Mouse (Mus musculus) hindbrain, postnatal 0 days (tissue): ENCODE data around the gene Tnfaip2. TPM values are rescaled to one million over a fixed set of nuclear protein-coding genes. Genes with fewer than 3 reads are reported as not detected.

ENCODE experiments used
- ATAC-seq: fragments of 200-750 bp; cut with Nextera tagmentation; 2 replicates; pipeline ENCODE4 v1.8.0; 2017; ENCODE audit warnings: mild to moderate bottlenecking, moderate TSS enrichment, moderate library complexity
- DNase-seq: peaks from one replicate; pipeline ENCODE4 v3.0.0-alpha.2; 2015; ENCODE audit warnings: low spot score
- H3K27ac ChIP-seq: fragments of 300-500 bp; sonication (generic); 2 replicates; pipeline ENCODE4 v1.5.1; 2014; ENCODE audit warnings: mild to moderate bottlenecking
- H3K27me3 ChIP-seq: fragments of 300-500 bp; sonication (generic); 2 replicates; pipeline ENCODE4 v1.6.1; 2014; ENCODE audit warnings: low read length, mixed read lengths; ENCODE audit not compliant: insufficient read depth
- H3K36me3 ChIP-seq: fragments of 300-500 bp; sonication (generic); 2 replicates; pipeline ENCODE4 v1.6.1; 2014; ENCODE audit warnings: low read length, mixed read lengths; ENCODE audit not compliant: insufficient read depth
- H3K4me1 ChIP-seq: fragments of 300-500 bp; sonication (generic); 2 replicates; pipeline ENCODE4 v1.6.1; 2014; ENCODE audit warnings: antibody characterized with exemption, low read length, mixed read lengths; ENCODE audit not compliant: insufficient read depth
- H3K4me2 ChIP-seq: fragments of 300-500 bp; sonication (generic); 2 replicates; pipeline ENCODE4 v1.6.1; 2014; ENCODE audit warnings: low read depth, mild to moderate bottlenecking, low read length, moderate library complexity, mixed read lengths
- H3K4me3 ChIP-seq: fragments of 300-500 bp; sonication (generic); 2 replicates; pipeline ENCODE4 v1.5.1; 2014; ENCODE audit warnings: low read length
- H3K9ac ChIP-seq: fragments of 300-500 bp; sonication (generic); replicated peaks from 2 replicates; pipeline ENCODE4 v1.6.1; 2014; ENCODE audit warnings: mild to moderate bottlenecking, low read length, moderate library complexity, mixed read lengths
- H3K9me3 ChIP-seq: fragments of 300-500 bp; sonication (generic); 2 replicates; pipeline ENCODE4 v1.6.1; 2016; ENCODE audit warnings: low read length, mixed read lengths
- CTCF ChIP-seq: IDR thresholded peaks from 2 replicates; pipeline ENCODE4 v1.5.1; 2016; ENCODE audit warnings: antibody characterized with exemption, control low read depth, low read depth
- WGBS: fragments of 180-500 bp; shearing (Covaris S2); extraction: QIAGEN DNeasy Blood & Tissue Kit; methylation state at CpG from one replicate; pipeline ENCODE4 v1.1.7; 2014; 5-methylcytosine and 5-hydroxymethylcytosine counted together
- polyA plus RNA-seq: library from polyadenylated mRNA; unstranded; fragments of >200 nt; fragmentation: Nextera tagmentation; extraction: Ambion mirVana; gene quantifications from 2 replicates; pipeline ENCODE4 v1.2.1, GENCODE M21; 2015
- total RNA-seq: library from RNA; depleted of rRNA; stranded (reverse); fragments of >200 nt; gene quantifications from 2 replicates; pipeline ENCODE4 v1.2.3, GENCODE M21; 2014

The Tnfaip2 gene
- total and polyA plus RNA-seq, 2 experiments from 2014 or later: 0.99 to 1.4 TPM

GRCm38 (mm10) chr12:111445161-111445889 is 3.1 kb downstream of the Tnfaip2 start:
- Histone ChIP-seq H3K9me3 (no peaks in the 10 kb centered on the region), H3K27ac (no peak overlapping the region), H3K27me3 (peaks cover 74% of the 10 kb centered on the region), H3K9ac (no peak overlapping the region), H3K4me3 (peak overlapping the region; percentile 13), H3K36me3 (no peaks in the 10 kb centered on the region), H3K4me2 (peak overlapping the region; percentile 47), H3K4me1 (peaks cover 4% of the 10 kb centered on the region; the same call in 1 of the 2 replicates)
- 8% methylated on average over 43 of the region's 52 CpGs for WGBS
- DNase-seq (no peak), ATAC-seq (no peak)
- no peak for TF ChIP-seq CTCF

DNA sequence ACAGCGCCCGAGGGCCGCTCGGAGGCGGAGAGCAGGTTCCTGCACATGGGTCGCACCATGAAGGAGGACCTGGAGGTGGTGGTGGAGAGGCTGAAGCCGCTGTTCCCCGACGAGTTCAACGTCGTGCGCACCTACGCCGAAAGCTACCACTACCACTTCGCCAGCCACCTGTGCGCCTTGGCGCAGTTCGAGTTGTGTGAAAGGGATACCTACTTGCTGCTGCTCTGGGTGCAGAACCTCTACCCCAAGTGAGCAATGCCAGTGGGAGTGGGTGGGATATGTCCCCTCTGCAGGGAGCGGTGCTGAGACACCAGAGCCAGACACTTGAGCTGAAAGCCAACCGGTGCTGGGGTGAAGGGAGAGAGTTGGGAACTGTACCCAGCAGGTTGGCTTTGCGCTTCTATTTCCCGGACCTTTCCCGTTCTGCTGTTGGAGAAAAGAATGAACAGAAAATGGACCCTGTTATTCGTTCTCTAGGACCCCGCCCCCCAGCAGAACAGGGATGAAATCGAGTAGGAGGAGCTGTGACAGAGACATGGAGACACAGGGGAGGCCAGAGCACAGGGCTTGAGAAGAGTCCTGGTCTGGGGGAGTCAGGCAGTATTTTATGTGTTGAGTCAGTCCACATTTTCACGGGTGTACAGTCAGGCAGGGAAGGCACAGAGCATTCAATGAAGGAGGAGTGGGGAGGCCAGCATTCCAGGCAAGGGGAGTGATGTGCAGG is 3.8 kb downstream of the Tnfaip2 start:
- ATAC-seq (no peak), DNase-seq (no peak)
- no peaks in the 10 kb centered on the region for H3K36me3 ChIP-seq
- no peak overlapping the region for H3K27ac ChIP-seq
- peaks cover 4% of the 10 kb centered on the region; the same call in 1 of the 2 replicates for H3K4me1 ChIP-seq
- TF ChIP-seq CTCF: no peak
- no peaks in the 10 kb centered on the region for H3K9me3 ChIP-seq
- 8% methylated on average over 27 of the region's 27 CpGs for WGBS
- peaks cover 78% of the 10 kb centered on the region for H3K27me3 ChIP-seq
- peak overlapping the region; percentile 47 for H3K4me2 ChIP-seq
- H3K4me3 ChIP-seq: peak overlapping the region; percentile 13
- H3K9ac ChIP-seq: no peak overlapping the region

GRCm38 (mm10) chr12:111446745-111447144 is 4.5 kb downstream of the Tnfaip2 start:
- Histone ChIP-seq H3K27ac (no peak overlapping the region), H3K4me1 (peaks cover 4% of the 10 kb centered on the region; the same call in 1 of the 2 replicates), H3K4me3 (no peak overlapping the region), H3K4me2 (no peak overlapping the region), H3K9ac (no peak overlapping the region), H3K36me3 (no peaks in the 10 kb centered on the region), H3K9me3 (no peaks in the 10 kb centered on the region), H3K27me3 (peaks cover 78% of the 10 kb centered on the region)
- WGBS: 25% methylated on average over 5 of the region's 5 CpGs
- DNase-seq (no peak), ATAC-seq (no peak)
- TF ChIP-seq CTCF: no peak

GRCm38 (mm10) chr12:111447350-111447749 is 5.1 kb downstream of the Tnfaip2 start:
- WGBS: 21% methylated on average over 9 of the region's 9 CpGs
- Histone ChIP-seq H3K4me3 (no peak overlapping the region), H3K9me3 (no peaks in the 10 kb centered on the region), H3K4me1 (peaks cover 4% of the 10 kb centered on the region; the same call in 1 of the 2 replicates), H3K27me3 (peaks cover 77% of the 10 kb centered on the region), H3K27ac (no peak overlapping the region), H3K9ac (no peak overlapping the region), H3K4me2 (no peak overlapping the region), H3K36me3 (no peaks in the 10 kb centered on the region)
- DNase-seq (no peak), ATAC-seq (no peak)
- TF ChIP-seq CTCF: no peak

DNA sequence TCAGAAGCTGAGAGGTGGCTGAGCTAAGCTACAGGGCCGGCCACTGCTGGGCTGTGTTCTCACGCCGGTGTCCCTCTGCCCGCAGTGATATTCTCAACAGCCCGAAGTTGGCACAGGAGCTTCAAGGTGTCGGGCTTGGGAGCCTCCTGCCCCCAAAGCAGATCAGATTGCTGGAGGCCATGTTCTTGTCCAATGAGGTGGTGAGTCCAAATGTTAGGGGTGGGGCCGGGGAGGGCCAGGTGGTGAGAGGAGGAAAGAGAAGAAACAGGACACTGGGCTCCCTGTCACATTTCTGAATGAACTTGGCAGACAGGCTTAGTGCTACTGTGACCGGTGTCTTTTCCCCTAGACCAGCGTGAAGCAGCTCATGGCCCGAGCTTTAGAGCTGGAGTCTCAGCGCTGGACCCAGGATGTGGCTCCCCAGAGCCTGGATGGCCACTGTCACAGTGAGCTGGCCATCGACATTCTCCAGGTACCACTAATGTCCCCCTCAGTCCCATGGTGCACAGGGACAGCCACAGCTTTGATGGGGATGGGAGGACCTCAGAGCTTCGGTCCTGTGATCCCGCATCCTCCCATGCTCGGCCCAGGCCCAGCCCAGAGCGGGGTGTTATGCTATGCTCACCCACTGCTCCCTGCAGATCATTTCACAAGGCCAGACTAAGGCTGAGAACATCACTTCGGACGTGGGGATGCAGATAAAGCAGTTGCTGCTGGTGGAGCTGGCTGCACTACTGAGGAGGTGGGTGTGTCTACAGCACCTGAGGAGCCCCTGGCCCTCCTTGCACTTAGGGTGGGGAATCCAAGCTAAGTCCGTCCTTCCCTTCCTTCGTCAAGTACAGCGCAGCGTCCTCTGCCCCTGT is 5.9 kb downstream of the Tnfaip2 start:
- Histone ChIP-seq H3K36me3 (no peaks in the 10 kb centered on the region), H3K4me2 (no peak overlapping the region), H3K9me3 (no peaks in the 10 kb centered on the region), H3K27me3 (peaks cover 70% of the 10 kb centered on the region), H3K4me1 (peaks cover 4% of the 10 kb centered on the region; the same call in 1 of the 2 replicates), H3K27ac (no peak overlapping the region), H3K9ac (no peak overlapping the region), H3K4me3 (no peak overlapping the region)
- 25% methylated on average over 22 of the region's 22 CpGs for WGBS
- TF ChIP-seq CTCF: no peak
- DNase-seq: no peak
- no peak for ATAC-seq

DNA sequence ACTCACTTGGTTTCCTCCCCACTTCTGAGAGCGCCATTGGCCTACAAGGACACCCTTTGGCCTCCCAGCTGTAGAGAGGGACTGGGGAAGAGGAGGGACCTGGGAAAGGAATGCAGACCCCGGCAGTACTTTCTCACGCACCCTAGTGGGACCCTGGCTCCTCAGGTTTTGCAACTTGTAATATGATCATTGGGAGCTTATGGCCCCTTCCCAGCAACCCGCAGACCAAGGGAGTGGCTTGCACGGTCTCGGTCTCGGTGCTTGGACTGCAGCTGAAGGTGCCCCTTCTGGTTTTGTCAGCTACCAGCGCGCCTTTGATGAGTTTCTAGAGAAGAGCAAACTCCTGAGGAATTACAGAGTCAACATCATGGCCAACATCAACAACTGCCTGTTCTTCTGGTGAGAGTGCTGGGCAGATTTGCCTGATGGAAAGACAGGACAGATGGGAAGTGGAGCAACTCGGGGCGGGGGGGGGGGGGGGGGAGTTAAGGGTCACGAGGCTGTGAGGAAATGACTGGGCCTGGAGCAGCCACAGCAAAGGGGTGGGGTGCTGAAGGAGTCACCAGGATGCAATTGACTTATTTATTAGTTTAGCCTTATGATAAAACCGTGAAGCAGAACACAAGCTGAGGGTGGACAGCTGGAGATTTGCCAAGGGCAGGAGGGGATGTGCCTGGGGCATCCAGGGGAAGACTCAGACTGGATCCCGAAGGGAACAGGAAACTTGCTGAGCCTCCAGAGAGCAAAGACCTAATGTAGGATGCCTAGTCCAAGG is 6.8 kb downstream of the Tnfaip2 start:
- DNase-seq (no peak), ATAC-seq (no peak)
- H3K4me1 ChIP-seq: peaks cover 4% of the 10 kb centered on the region; the same call in 1 of the 2 replicates
- H3K4me3 ChIP-seq: no peak overlapping the region
- no peak for TF ChIP-seq CTCF
- no peak overlapping the region for H3K9ac ChIP-seq
- H3K27me3 ChIP-seq: peaks cover 60% of the 10 kb centered on the region
- H3K27ac ChIP-seq: no peak overlapping the region
- H3K9me3 ChIP-seq: no peaks in the 10 kb centered on the region
- H3K4me2 ChIP-seq: no peak overlapping the region
- no peaks in the 10 kb centered on the region for H3K36me3 ChIP-seq
- WGBS: 28% methylated on average over 13 of the region's 14 CpGs
